Mouse (Mus musculus) brain, embryonic 14.5 days (tissue): ENCODE data around the gene Arhgef2.

Experiments
- CTCF ChIP-seq: fragments of 200-500 bp; IDR thresholded peaks from 2 replicates; pipeline ENCODE4 v1.5.1; 2012; ENCODE audit warnings: inconsistent platforms, mild to moderate bottlenecking, moderate library complexity, borderline replicate concordance; ENCODE audit not compliant: insufficient read depth, insufficient read length; ENCODE audit errors: extremely low read depth
- POLR2A ChIP-seq: fragments of 200-500 bp; IDR thresholded peaks from 2 replicates; pipeline ENCODE4 v1.6.1; 2012; ENCODE audit warnings: mild to moderate bottlenecking, inconsistent platforms, borderline replicate concordance; ENCODE audit not compliant: poor library complexity, insufficient read depth, insufficient read length, severe bottlenecking; ENCODE audit errors: extremely low read depth

GRCm38 (mm10) chr3:88566536-88567061 is 39.2 kb upstream of the Arhgef2 start:
- no peak for TF ChIP-seq POLR2A
- TF ChIP-seq CTCF = no peak
